8 mouse cellular contexts compared by ENCODE assay signal in genomic region chr19:23373287-23373686, GRCm38 (mm10).
DNase-seq lines count a peak whose midpoint lies in the region; ATAC-seq and TF ChIP-seq lines count a peak whose summit lies in the region.

No protein-coding gene starts in this region.

- no peak overlapping the region for H3K9ac ChIP-seq in heart, adult 2 months (ENCODE audit: low read depth, low read length)
- H3K9ac ChIP-seq in heart, embryonic 11.5 days (ENCODE audit: low read depth, low read length) = no peak overlapping the region

- H3K27ac ChIP-seq in heart, adult 2 months = no peak overlapping the region
- H3K27ac ChIP-seq in heart, embryonic 11.5 days (ENCODE audit: low read depth, low read length) = no peak overlapping the region

- TF ChIP-seq EP300 in heart, adult 2 months (IDR thresholded peaks at IDR 0.05; ENCODE audit: insufficient read depth, low read depth, low read length) = peak; percentile 45; the same call in 1 of the 2 replicates

- TF ChIP-seq CTCF in heart, adult 2 months (IDR thresholded peaks at IDR 0.05) = peak; percentile 95

- no peak overlapping the region for H3K4me2 ChIP-seq in heart, embryonic 11.5 days

- H3K79me2 ChIP-seq in heart, adult 2 months (replicated peaks; ENCODE audit: control insufficient read depth, insufficient read depth, low read length) = no peaks in the 10 kb centered on the region

- no peaks in the 10 kb centered on the region for H3K36me3 ChIP-seq in heart, adult 2 months (ENCODE audit: control insufficient read depth, insufficient read depth, low read length)
- H3K36me3 ChIP-seq in heart, embryonic 11.5 days (ENCODE audit: control insufficient read depth, insufficient read depth, low read length) = no peaks in the 10 kb centered on the region
- no peaks in the 10 kb centered on the region for H3K36me3 ChIP-seq in splenic B cell, adult 2 months (ENCODE audit: control insufficient read depth, insufficient read depth, low read length, poor library complexity, severe bottlenecking)

- H3K4me1 ChIP-seq in heart, adult 2 months (ENCODE audit: control insufficient read depth, insufficient read depth, low read length) = peaks cover 3% of the 10 kb centered on the region; the same call in 1 of the 2 replicates
- no peaks in the 10 kb centered on the region for H3K4me1 ChIP-seq in heart, embryonic 11.5 days (ENCODE audit: control insufficient read depth, insufficient read depth, low read length)

- intact Hi-C loops in heart, adult 2 months (cut with DNase I) = loop anchor here (1.0 to 2.0 kb wide), 2 partner anchors 150 to 588 kb away; no protein-coding TSS in a partner anchor
- intact Hi-C loops in left cerebral cortex, postnatal 36 days (cut with DNase I) = loop anchor here (2.0 kb wide), 1 partner anchor 150 kb away; no protein-coding TSS in a partner anchor

- TF ChIP-seq POLR2A in heart, adult 2 months (IDR thresholded peaks at IDR 0.05; ENCODE audit: insufficient read depth, low read depth, low read length) = no peak

- ATAC-seq in heart, embryonic 11.5 days (replicated peaks; ENCODE audit: insufficient number of reproducible peaks, low FRiP score, low TSS enrichment) = no peak

- no peaks in the 10 kb centered on the region for H3K27me3 ChIP-seq in heart, adult 2 months (ENCODE audit: control insufficient read depth, insufficient read depth, low read length)
- H3K27me3 ChIP-seq in heart, embryonic 11.5 days (ENCODE audit: control insufficient read depth, insufficient read depth, low read length) = no peaks in the 10 kb centered on the region; the same call in 1 of the 2 replicates
- no peaks in the 10 kb centered on the region for H3K27me3 ChIP-seq in splenic B cell, adult 2 months (ENCODE audit: control insufficient read depth, insufficient read depth, low read length, poor library complexity, severe bottlenecking)

- H3K9me3 ChIP-seq in heart, embryonic 11.5 days (replicated peaks; ENCODE audit: control insufficient read depth, low read length) = no peaks in the 10 kb centered on the region

- no peak overlapping the region for H3K4me3 ChIP-seq in heart, adult 2 months
- H3K4me3 ChIP-seq in heart, embryonic 11.5 days (ENCODE audit: low read depth, low read length) = no peak overlapping the region

- peak; percentile 60 to 75 for DNase-seq in heart, adult 2 months
- peak; percentile 55 for DNase-seq in cerebellum, adult 8-10 months
- DNase-seq in frontal cortex, postnatal 25 days (ENCODE audit: low spot score in 2 of 2) = peak; percentile 67 to 68
- DNase-seq in induced T-regulatory cell, adult 2 months (ENCODE audit: low read depth) = peak; percentile 52
- peak; percentile 47 to 65 for DNase-seq in left cerebral cortex, postnatal 36 days (ENCODE audit: low spot score in 2 of 2)
- peak; percentile 57 for DNase-seq in naive thymus-derived CD4-positive, alpha-beta T cell, adult 2 months (ENCODE audit: low read depth)
- peak; percentile 51 for DNase-seq in splenic B cell, adult 2 months (ENCODE audit: low read depth, low spot score)

- WGBS in heart, adult 2 months = 41% methylated on average over 8 of the region's 8 CpGs
- 43% methylated on average over 8 of the region's 8 CpGs for WGBS in heart, embryonic 11.5 days (ENCODE audit: insufficient replicate concordance)
